Mouse (Mus musculus) embryonic facial prominence, embryonic 12.5 days (tissue): ENCODE data around the gene Irf6. TPM values are rescaled to one million over a fixed set of nuclear protein-coding genes. Genes with fewer than 3 reads are reported as not detected.

ENCODE experiments used
- ATAC-seq: fragments of 200-750 bp; cut with Nextera tagmentation; 2 replicates; pipeline ENCODE4 v1.8.0; 2017; ENCODE audit not compliant: insufficient number of reproducible peaks, insufficient read depth, low FRiP score, low TSS enrichment
- H3K27ac ChIP-seq: fragments of 300-500 bp; sonication (generic); 2 replicates; pipeline ENCODE4 v1.5.1; 2016; ENCODE audit warnings: mild to moderate bottlenecking
- H3K27me3 ChIP-seq: fragments of 300-500 bp; sonication (generic); 2 replicates; pipeline ENCODE4 v1.6.1; 2016; ENCODE audit warnings: mild to moderate bottlenecking, moderate library complexity
- H3K36me3 ChIP-seq: fragments of 300-500 bp; sonication (generic); 2 replicates; pipeline ENCODE4 v1.6.1; 2016; ENCODE audit warnings: mild to moderate bottlenecking
- H3K4me1 ChIP-seq: fragments of 300-500 bp; sonication (generic); 2 replicates; pipeline ENCODE4 v1.6.1; 2016
- H3K4me2 ChIP-seq: fragments of 300-500 bp; sonication (generic); replicated peaks from 2 replicates; pipeline ENCODE4 v1.6.1; 2016; ENCODE audit warnings: mild to moderate bottlenecking, moderate library complexity
- H3K4me3 ChIP-seq: fragments of 300-500 bp; sonication (generic); 2 replicates; pipeline ENCODE4 v1.5.1; 2016; ENCODE audit warnings: mild to moderate bottlenecking
- H3K9ac ChIP-seq: fragments of 300-500 bp; sonication (generic); 2 replicates; pipeline ENCODE4 v1.6.1; 2016; ENCODE audit warnings: mild to moderate bottlenecking, moderate library complexity
- H3K9me3 ChIP-seq: fragments of 300-500 bp; sonication (generic); 2 replicates; pipeline ENCODE4 v1.6.1; 2016; ENCODE audit warnings: mild to moderate bottlenecking, moderate library complexity
- WGBS: fragments of 180-500 bp; shearing (Covaris S2); methylation state at CpG from one replicate; pipeline ENCODE4 v1.1.7; 2016; 5-methylcytosine and 5-hydroxymethylcytosine counted together
- polyA plus RNA-seq: library from polyadenylated mRNA; unstranded; fragments of >200 nt; fragmentation: Nextera tagmentation; extraction: Ambion mirVana; gene quantifications from 2 replicates; pipeline ENCODE4 v1.2.1, GENCODE M21; 2016

Irf6 gene
- polyA plus RNA-seq, 1 experiment from 2014 or later, result 18.3 TPM

DNA sequence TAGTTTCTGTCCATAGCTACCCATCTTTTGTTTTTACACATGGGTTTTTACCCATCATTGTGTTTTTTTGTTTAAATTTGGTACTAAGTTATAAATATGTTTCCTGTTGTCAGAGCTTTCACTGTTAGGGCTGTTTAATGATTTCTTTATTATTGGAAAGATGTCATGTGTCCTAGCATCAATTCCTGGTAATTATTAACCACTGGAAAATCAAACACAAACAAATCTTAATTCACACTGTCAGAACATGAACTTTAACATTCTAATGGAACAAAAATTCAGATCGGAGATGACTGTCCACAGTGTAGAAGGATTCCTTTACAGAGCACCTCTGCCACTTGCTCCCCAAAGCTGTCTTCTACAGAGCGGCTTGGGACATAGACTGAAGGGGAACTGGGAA, 52.5 kb downstream of the Irf6 start:
- H3K27me3 ChIP-seq, result no peaks in the 10 kb centered on the region
- H3K9ac ChIP-seq, result no peak overlapping the region
- H3K36me3 ChIP-seq, result no peaks in the 10 kb centered on the region
- no peak overlapping the region for H3K27ac ChIP-seq
- H3K9me3 ChIP-seq, result no peaks in the 10 kb centered on the region
- 85% methylated on average over 2 of the region's 2 CpGs for WGBS
- no peak overlapping the region for H3K4me3 ChIP-seq
- H3K4me2 ChIP-seq, result no peak overlapping the region
- ATAC-seq, result no peak
- no peaks in the 10 kb centered on the region for H3K4me1 ChIP-seq

DNA sequence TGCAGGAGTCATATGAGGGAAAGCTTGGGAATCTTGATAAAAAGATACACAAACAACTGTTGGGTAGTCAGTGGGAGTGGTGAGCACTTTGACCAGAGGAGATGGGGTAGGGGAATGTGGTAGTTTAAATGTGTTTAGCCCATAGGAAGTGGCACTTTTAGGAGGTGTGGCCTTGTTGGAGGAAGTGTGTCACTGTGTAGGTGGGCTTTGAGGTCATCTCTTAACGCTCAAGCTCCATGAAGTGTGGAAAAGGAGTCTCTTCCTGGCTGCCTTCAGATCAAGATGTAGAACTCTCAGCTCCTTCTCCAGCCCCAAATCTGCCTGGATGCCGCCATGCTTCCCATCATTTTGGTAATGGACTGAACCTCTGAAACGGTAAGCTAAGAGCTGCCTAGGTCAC, 54.6 kb downstream of the Irf6 start, which contains the start of gene Lamb3:
Gene Lamb3, plus strand, starts transcription at position 197 of the 400 bp plus-strand sequence.
- H3K9me3 ChIP-seq, result no peaks in the 10 kb centered on the region
- no peaks in the 10 kb centered on the region for H3K27me3 ChIP-seq
- no peak within 1 kb of the TSS for H3K4me2 ChIP-seq
- no peaks in the 10 kb centered on the region for H3K4me1 ChIP-seq
- 89% methylated on average over 3 of the region's 3 CpGs for WGBS
- H3K27ac ChIP-seq, result no peak within 1 kb of the TSS
- no peak within 1 kb of the TSS for H3K9ac ChIP-seq
- ATAC-seq, result no peak
- H3K36me3 ChIP-seq, result no peaks in the 10 kb centered on the region
- no peak within 1 kb of the TSS for H3K4me3 ChIP-seq

DNA sequence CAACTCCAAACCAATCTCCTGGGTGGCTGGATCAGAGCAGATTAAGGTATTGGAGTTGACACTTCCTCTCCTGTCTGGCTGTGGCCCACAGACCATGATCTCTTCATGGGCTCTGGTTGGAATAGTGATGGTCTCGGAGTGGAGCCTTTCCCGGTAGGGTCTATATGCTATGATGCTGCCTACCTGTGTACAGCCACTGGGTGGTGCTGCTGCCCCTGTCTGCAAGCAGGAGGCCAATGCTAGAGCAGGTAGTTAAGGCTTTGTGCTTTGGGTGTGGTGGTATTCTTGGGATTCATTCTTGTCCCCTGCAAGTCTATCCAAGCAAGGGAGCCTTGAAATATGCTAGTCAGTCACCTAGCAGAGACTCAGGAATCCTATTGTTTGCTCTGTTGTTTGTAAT, 55.3 kb downstream of the Irf6 start:
- H3K9ac ChIP-seq, result no peak overlapping the region
- no peak for ATAC-seq

DNA sequence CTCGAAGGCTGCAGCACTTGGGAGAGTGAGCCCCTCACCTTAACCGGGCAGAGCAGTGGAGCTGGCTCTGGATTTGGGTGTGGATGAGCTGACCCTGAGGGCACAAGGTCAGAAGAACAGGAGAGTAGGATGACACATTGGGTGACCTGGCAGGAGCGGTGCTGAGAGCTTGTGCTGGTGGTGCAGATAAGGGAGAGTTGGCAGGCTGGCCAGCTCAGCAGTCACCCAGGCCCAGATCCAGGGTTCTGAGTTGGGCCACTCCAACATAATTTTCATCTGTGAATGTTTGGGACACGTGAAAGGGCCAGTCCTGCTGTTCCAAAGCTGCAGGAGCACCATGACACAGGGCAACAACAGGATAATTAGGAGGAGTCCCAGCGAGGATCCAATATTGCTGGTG, 58.5 kb downstream of the Irf6 start:
- no peak for ATAC-seq
- no peaks in the 10 kb centered on the region for H3K27me3 ChIP-seq
- H3K4me1 ChIP-seq, result no peaks in the 10 kb centered on the region
- no peak overlapping the region for H3K4me3 ChIP-seq
- H3K9ac ChIP-seq, result no peak overlapping the region
- H3K27ac ChIP-seq, result no peak overlapping the region
- H3K9me3 ChIP-seq, result no peaks in the 10 kb centered on the region
- WGBS, result 66% methylated on average over 5 of the region's 5 CpGs
- no peaks in the 10 kb centered on the region for H3K36me3 ChIP-seq
- H3K4me2 ChIP-seq, result no peak overlapping the region

More for the DNA sequence above, 55.3 kb downstream of the Irf6 start:
- WGBS, result 41% methylated on average over 2 of the region's 2 CpGs
- no peaks in the 10 kb centered on the region for H3K27me3 ChIP-seq
- no peak overlapping the region for H3K27ac ChIP-seq
- no peaks in the 10 kb centered on the region for H3K36me3 ChIP-seq
- H3K9me3 ChIP-seq, result no peaks in the 10 kb centered on the region
- H3K4me1 ChIP-seq, result no peaks in the 10 kb centered on the region
- H3K4me2 ChIP-seq, result no peak overlapping the region
- H3K4me3 ChIP-seq, result no peak overlapping the region

DNA sequence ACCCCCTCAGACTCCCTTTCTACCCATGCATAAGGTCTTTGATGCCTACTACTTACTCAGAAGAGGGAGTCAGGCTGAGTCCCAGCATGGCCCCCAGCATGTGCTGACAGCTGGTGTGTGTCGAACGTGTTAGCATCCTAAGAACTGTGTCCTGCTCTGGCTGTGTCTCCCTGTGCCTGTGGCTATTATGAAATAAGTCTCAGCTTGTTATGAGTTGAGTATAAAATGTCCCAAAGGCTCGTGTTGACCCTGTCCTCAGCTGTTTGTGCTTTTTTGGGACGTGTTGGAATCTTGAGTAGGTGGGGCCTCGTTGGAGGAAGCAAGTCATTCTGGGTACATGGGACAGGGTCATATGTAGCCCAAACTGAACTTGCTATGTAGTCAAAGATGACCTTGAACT, 61.1 kb downstream of the Irf6 start:
- Histone ChIP-seq H3K4me3 (no peak overlapping the region), H3K36me3 (no peaks in the 10 kb centered on the region), H3K9ac (no peak overlapping the region), H3K4me1 (no peaks in the 10 kb centered on the region), H3K9me3 (no peaks in the 10 kb centered on the region), H3K27me3 (no peaks in the 10 kb centered on the region), H3K27ac (no peak overlapping the region), H3K4me2 (no peak overlapping the region)
- ATAC-seq, result no peak
- WGBS, result 74% methylated on average over 5 of the region's 5 CpGs

DNA sequence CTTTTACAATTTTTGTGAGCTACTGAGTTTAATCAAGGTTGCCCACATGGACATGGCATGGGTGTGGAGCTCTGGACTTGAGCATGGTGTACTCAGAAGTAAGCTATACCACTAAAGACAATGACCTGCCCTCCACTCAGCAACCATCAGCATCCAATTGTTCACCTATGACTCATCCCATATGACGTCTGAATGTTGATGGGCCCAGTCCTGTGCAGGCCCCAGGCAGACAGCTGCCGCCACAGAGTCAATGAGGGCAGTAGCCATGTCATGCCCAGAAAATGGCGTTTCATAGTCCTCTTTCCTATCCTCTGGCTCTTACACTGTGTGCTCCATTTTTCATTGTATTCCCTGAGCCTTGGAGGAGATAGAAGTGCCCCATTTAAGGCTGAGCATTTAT, 63.1 kb downstream of the Irf6 start:
- no peak overlapping the region for H3K9ac ChIP-seq
- no peak overlapping the region for H3K4me2 ChIP-seq
- no peak for ATAC-seq
- H3K4me3 ChIP-seq, result no peak overlapping the region
- H3K27ac ChIP-seq, result no peak overlapping the region
- WGBS, result 82% methylated on average over 3 of the region's 3 CpGs
- no peaks in the 10 kb centered on the region for H3K27me3 ChIP-seq
- no peaks in the 10 kb centered on the region for H3K4me1 ChIP-seq
- H3K36me3 ChIP-seq, result no peaks in the 10 kb centered on the region
- H3K9me3 ChIP-seq, result no peaks in the 10 kb centered on the region

DNA sequence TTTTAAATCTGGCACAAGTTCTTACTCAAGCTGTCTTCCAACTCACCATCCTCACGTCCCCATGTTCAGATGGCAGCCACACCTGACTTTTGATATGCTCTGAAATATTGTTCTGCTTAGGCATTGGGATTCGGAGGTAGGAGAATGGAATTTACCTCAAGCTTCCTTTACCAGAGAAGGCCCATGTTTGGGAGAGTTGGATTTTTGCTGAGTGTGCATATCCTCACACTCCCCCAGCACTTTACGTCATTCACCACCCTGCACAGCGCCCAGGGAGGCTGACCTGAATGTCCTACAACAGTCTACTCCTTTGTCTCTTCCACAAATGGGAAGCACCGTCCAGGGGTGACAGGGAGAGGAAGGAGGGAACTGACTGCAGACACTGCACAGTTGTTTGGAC, 67.5 kb downstream of the Irf6 start:
- Histone ChIP-seq H3K4me3 (no peak overlapping the region), H3K9me3 (no peaks in the 10 kb centered on the region), H3K27me3 (no peaks in the 10 kb centered on the region), H3K27ac (no peak overlapping the region), H3K4me1 (peaks cover 3% of the 10 kb centered on the region; the same call in 1 of the 2 replicates), H3K4me2 (no peak overlapping the region), H3K36me3 (no peaks in the 10 kb centered on the region), H3K9ac (no peak overlapping the region)
- no peak for ATAC-seq
- WGBS, result 70% methylated on average over 5 of the region's 5 CpGs

Other genes with a start within 250 kb of the Irf6 start
- gene Syt14, start 117.3 kb upstream of the Irf6 start, polyA plus RNA-seq, result 4.3 and 4.5 TPM in 2 replicates
- gene Diexf, start 22.8 kb upstream of the Irf6 start, polyA plus RNA-seq, result 9.0 and 10.4 TPM in 2 replicates
- gene A130010J15Rik, start 14.9 kb downstream of the Irf6 start, polyA plus RNA-seq, result 16.3 and 18.1 TPM in 2 replicates
- gene Traf3ip3, start 48.6 kb downstream of the Irf6 start, polyA plus RNA-seq, result 3.9 and 4.0 TPM in 2 replicates
- 2.0 and 2.2 TPM in 2 replicates for gene Lamb3, start 54.6 kb downstream of the Irf6 start, polyA plus RNA-seq
- 0.41 and 0.60 TPM in 2 replicates for gene Hsd11b1, start 111.0 kb downstream of the Irf6 start, polyA plus RNA-seq
- gene G0s2, start 120.1 kb downstream of the Irf6 start, polyA plus RNA-seq, result 14.0 and 17.1 TPM in 2 replicates
- gene Camk1g, start 217.2 kb downstream of the Irf6 start, polyA plus RNA-seq, result 24.4 and 26.3 TPM in 2 replicates